Mouse (Mus musculus): ENCODE measurements at regions not wholly inside any gene's neighbourhood (a gene's known extent, or its start where the extent isn't known, plus 50 kb on each side); places are given as distances from the start of the nearest gene placed in this dataset.

GRCm38 (mm10) chr4:131366656-131367055 lies 422.5 kb downstream of the Matn1 start:
- no peak for ATAC-seq (ENCODE audit: low TSS enrichment)

DNA sequence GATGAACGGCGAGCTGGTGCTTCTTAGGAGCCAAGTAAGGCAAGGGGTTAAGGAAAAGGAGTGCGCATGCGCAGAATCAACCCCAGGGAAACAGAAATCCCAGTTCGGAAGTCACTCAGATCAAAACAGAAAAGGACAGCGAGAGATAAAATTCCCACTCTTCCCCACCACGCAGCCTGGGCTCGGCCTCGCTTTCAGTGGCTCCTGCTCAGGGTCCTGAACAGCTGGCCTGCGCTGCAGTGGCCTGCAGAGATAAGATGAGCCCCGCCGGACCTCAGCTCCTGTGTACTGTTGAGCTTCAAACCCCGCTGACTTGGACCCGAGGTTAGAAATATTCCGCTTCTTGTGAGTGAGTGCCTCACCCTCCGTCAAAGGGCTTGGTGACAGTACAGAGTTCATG lies 428.3 kb downstream of the Matn1 start:
- ATAC-seq (ENCODE audit: low TSS enrichment) = no peak

DNA sequence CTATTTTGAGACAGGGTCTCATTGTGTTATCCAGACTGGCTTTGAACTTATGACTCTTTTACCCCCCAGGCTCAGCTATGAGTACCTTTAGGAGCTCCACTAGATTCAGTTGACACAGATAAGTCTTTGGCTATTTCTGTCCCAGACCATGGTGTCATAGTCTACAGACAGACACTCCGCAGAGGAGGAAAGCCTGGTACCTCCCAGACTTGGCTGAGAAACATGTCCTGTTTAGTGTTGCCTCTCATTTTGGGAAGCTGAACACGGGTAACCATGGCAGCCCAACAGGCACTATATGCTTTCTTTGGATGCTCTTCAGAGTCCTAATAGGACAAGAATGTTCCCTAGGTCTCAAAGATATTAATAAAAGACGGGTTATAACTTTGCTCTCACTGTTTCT lies 429.0 kb downstream of the Matn1 start:
- ATAC-seq (ENCODE audit: low TSS enrichment) = no peak

DNA sequence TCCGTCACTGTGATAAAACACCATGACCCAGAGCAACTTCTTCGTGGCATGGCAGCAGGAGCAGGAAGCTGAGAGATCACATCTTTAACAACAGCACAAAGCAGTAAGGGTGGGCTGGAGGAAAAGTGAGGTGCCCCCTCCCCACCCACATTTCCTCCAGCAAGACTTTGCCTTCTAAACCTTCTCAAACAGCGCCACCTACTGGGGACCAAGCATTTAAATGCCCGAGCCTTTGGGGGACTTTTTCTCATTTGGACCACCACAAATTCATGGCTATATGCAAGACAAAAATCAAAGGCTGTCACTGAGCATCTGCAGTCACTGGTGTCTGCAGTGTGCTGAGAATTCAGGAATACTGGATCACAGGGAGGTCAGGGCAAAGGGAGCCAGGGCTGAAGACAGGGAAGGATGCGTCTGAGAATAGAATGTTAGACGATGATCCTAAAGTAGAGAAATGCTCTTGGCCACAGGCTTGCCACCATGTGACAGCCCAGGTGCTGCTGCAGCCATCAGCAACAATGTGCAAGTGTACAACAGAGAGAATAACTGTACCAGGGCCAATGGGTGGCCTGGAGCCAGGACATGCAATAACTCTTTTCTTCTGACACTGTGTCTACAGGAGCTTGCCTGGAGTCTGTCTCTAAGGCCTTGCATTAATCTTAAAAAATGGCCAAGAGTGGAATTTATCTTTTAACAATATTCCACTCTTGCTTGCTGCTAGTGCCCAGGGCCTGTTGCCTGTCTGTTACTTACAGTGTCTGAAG lies 430.5 kb downstream of the Matn1 start:
- ATAC-seq (ENCODE audit: low TSS enrichment) = no peak

DNA sequence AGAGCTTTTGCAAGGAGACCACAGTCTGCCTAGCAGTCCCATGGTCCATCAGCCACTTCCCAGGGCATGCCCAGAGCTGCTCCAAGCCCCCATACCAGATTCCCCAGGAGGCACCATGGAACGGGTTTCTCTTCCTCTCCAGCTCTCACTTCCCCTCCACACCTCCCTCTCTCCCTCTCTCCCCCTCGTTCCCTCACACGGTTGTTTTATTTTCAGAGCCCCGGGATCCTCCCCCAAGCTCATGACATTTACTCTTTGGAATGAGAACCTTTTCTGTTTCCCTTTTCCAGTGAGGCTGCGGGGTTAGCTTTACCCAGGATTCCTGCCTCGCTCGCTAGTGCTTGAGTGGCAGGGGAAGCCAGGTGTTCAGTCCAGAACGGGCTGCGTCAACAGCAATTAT lies 436.9 kb downstream of the Matn1 start:
- peak; percentile 31; the same call in 1 of the 2 replicates for ATAC-seq (ENCODE audit: low TSS enrichment)

DNA sequence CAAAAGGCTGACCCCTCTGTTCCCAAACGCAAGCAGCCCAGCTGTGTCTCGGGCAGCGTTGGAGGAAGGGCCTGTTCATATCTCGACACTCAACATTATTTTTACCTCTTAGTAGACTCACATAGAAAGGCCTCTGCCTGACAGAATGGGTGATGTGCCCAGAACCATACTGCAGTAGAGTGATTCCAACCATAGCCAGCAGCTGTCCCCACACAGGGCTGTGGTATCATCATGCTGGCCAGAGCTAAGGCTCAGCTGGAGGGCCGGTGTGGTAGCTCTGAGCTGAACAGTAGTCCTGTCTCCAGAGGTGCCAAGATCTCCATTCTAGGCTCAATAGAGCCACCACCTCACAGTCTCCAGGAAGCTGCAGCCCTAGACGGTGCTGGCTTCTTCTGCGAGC lies 437.3 kb downstream of the Matn1 start:
- peak; percentile 38 for ATAC-seq (ENCODE audit: low TSS enrichment)

GRCm38 (mm10) chr4:131383862-131384261 lies 439.7 kb downstream of the Matn1 start:
- peak; percentile 79 for ATAC-seq (ENCODE audit: low TSS enrichment)

DNA sequence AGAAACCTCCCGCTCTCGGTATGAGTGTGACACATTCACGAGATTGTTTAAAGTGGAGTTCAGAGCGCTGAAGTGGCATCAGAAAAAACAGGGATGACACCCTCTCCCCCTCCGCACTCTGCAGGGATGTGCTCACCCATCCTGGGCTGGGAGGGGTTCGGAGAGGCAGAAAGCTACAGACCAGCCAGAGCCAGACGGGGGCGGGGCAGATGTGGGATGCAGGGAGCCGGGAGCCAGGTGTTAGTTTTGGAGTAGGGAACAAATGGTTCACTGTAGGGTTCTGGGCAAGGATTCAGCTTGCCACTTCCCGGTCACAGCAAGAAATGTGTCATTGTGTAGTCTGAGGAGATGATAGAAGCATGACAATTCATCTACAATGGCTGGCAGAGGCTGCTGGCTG lies 442.8 kb downstream of the Matn1 start:
- peak; percentile 29; the same call in 1 of the 2 replicates for ATAC-seq (ENCODE audit: low TSS enrichment)

GRCm38 (mm10) chr4:131391119-131391923 lies 446.8 kb downstream of the Ptpru start:
- ATAC-seq (ENCODE audit: low TSS enrichment) = no peak

GRCm38 (mm10) chr4:131391924-131392297 lies 446.2 kb downstream of the Ptpru start:
- no peak for ATAC-seq (ENCODE audit: low TSS enrichment)

DNA sequence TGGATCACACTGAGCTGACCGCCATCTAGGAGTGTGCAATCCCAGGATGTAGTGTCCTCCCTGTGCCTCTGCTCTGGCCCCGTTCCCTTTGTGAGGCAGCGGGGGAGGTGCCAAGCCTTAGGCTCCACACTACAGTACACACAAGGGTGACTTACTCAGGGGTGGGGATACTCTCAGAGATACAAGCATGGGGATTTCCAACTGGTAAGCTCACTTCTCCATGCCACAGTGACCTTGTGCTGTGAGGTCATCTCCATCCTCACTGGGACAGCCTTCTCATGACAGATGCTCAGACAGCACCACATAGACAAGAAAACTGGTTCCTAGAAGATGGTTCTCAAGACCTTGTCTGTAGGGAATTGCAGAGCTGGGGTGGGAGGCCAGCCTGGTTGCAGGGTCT lies 445.6 kb downstream of the Ptpru start:
- ATAC-seq (ENCODE audit: low TSS enrichment) = no peak

- ATAC-seq (ENCODE audit: low TSS enrichment) = no peak
These were observed 441.8 kb downstream of the Ptpru start for GRCm38 (mm10) chr4:131396226-131396840.

DNA sequence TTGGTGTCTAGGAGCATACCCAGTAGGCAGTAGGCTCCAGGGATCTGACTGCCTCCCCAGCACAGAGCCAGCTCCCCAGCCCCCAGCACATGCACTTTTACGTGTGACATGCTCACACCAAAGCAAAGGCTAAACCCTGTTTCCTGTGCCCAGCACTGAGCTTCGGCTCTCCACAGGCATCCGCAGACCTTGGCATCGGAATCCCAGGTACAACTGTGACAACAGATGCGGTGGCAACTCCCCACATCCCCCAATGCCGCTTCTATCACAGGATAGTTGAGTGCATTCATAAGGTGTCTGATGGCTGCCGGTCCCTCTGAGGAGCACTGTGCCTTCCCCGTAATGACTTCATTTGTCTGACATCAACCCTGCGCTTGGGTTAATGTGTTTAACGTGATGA lies 440.9 kb downstream of the Ptpru start:
- ATAC-seq (ENCODE audit: low TSS enrichment) = no peak

- no peak for ATAC-seq (ENCODE audit: low TSS enrichment)
These were observed 437.3 kb downstream of the Ptpru start for GRCm38 (mm10) chr4:131400756-131401155.

DNA sequence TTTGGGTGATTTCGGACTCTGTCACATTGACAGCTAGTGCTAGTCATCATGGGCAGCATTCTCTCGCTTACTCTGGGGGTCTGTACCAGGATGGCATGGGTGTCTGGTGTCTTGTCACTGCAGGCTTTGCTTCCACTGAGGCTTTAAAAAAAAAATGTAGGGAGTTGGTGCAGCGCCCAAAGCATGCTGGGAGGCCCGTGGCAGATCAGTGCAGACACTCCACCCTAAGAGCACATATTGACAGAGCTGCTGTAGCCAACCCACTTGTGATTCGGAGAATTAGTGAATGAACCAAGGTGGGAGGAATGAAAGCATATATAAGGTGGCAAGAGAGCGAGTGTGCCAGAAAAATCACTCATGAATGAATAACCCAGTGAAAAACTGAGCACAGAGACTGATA lies 436.8 kb downstream of the Ptpru start:
- no peak for ATAC-seq (ENCODE audit: low TSS enrichment)

DNA sequence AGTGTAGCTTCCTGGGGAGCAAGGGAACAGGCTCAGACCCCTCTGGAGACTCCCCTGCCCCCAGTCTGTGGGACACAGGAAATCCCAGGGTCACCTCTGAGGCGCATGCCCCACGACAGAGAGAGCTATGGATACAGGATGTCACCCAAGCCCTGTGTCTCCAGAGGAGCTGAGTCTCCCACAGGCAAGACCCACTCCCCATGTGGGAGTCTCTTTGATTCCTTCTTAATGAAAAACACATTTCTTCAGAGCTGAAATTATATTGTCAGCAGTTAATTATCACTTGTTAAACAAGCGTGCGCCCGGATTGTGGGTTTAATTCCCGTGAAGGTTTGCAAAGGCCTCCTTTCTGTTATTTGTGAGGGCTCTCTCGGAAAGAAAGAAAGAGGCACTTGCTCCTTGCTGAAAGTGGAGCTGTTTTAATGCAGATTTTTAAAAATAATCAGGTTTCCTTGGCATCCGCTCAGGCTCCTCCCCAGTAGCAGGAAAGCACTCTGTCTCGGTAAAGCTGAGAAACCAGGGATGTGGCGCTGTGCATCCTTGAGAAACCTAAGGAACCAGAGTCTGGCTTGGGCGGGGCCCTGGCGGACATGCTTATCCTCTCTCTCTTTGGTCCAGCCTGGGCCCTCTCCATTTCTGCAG lies 432.6 kb downstream of the Ptpru start:
- ATAC-seq (ENCODE audit: low TSS enrichment) = 0 out of 2 replicates have a peak, but pooled peaks have one; percentile 57

DNA sequence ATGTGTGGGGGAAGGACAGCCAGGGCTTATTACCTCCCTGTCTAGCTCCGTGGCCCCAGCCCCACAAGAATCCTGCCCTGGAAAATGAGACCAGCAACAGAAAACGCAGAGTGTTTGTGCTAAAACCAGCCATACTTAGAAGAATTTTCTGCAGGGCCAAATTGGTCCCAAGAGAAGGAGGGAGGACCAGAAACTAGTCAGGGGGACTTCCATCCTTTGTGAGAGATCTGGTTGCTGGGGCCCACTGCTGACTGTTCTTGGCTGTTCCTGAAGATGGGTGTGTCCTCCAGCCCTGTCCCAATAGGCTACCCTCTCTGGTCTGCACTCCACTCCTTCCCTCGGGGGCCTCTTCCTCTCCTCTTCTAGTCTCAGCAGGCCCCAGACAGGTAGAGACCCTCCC lies 430.6 kb downstream of the Ptpru start:
- ATAC-seq (ENCODE audit: low TSS enrichment) = no peak

- no peak for ATAC-seq (ENCODE audit: low TSS enrichment)
These were observed 429.4 kb downstream of the Ptpru start for GRCm38 (mm10) chr4:131408644-131409043.

GRCm38 (mm10) chr4:131409805-131410204 lies 428.3 kb downstream of the Ptpru start:
- ATAC-seq (ENCODE audit: low TSS enrichment) = peak; percentile 72; the same call in 1 of the 2 replicates

GRCm38 (mm10) chr4:131411936-131412335 lies 426.2 kb downstream of the Ptpru start:
- ATAC-seq (ENCODE audit: low TSS enrichment) = no peak

GRCm38 (mm10) chr4:131413380-131413779 lies 424.7 kb downstream of the Ptpru start:
- no peak for ATAC-seq (ENCODE audit: low TSS enrichment)

DNA sequence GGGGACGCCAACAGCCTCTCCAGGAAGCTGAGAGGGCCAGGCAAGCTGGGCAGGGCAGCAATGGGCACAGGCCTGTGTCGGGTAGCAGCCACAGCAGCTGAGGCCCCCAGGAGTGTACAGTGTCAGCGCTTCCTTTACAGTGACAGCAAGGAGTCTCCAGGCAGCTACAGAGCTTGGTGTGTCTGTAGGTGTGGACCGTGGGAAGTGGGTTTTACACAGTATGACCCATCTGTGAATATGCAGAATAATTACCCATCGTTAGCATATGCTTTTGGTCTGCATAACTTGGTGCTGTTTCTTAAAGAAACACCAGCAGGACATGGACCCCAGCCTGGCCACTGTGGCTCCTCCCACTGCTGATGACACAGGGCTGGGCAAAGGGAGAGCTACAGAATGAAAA lies 422.6 kb downstream of the Ptpru start:
- peak; percentile 62 for ATAC-seq (ENCODE audit: low TSS enrichment)

Measured in frontal cortex, adult (tissue).